ENCODE assay signal across 9 mouse cellular contexts in the genomic region with DNA sequence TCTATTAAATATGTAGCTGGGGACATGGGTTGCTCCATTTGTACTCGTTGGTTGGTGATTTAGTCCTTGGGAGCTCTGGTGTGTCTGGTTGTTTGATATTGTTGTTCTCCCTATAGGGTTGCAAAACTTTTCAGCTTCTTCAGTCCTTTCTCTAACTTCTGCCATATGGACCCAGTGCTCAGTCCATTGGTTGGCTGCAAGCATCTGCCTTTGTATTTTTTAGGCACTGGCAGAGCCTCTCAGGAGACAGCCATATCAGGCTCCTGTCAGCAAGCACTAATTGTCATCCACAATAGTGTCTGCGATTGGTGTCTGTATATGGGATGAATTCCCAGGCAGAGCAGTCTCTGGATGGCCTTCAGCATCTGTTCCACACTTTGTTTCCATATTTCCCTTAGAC. TPM values are rescaled to one million over a fixed set of nuclear protein-coding genes. Genes with fewer than 3 reads are reported as not detected.
"Had no signal": no experiment of that assay in that cellular context is flagged by ENCODE, and none has a peak within 500 bp of the region (broad histone marks: within the 10 kb centered on the region; RNA-seq: fewer than 3 reads in every experiment).

No protein-coding gene starts in this region.

RNA-seq across cellular contexts. Expression of a gene that starts 54.8 kb away (rescaled TPM):
- polyA plus RNA-seq: heart, embryonic 12.5 days; heart, embryonic 13.5 days; heart, postnatal 0 days; intestine, embryonic 15.5 days; intestine, embryonic 16.5 days; intestine, postnatal 0 days; kidney, adult 2 months; kidney, embryonic 14.5 days; large intestine, adult 2 months had no signal
